Mouse (Mus musculus) megakaryocyte, adult 5-6 weeks (primary cell): Measurements from ENCODE around the gene Lmcd1. TPM values are rescaled to one million over a fixed set of nuclear protein-coding genes. Genes with fewer than 3 reads are reported as not detected.

Source experiments
- ATAC-seq: 2 replicates; pipeline ENCODE4 v1.8.0; 2016; ENCODE audit warnings: mild to moderate bottlenecking, inconsistent platforms; ENCODE audit not compliant: poor library complexity, severe bottlenecking
- total RNA-seq, 2 experiments: library from RNA; stranded (forward) in 1 of 2; stranded (reverse) in 1 of 2; fragments of 153-499, 151-499 nt in 1 of 2; fragments of 221-1000, 200-1000 nt in 1 of 2; gene quantifications; 2 replicates each; pipeline versions ENCODE4 v1.2.3 to v1.2.4; 2015 to 2017

The Lmcd1 gene
- total RNA-seq, 2 experiments from 2014 or later = 0.11 TPM; not detected in 1

DNA sequence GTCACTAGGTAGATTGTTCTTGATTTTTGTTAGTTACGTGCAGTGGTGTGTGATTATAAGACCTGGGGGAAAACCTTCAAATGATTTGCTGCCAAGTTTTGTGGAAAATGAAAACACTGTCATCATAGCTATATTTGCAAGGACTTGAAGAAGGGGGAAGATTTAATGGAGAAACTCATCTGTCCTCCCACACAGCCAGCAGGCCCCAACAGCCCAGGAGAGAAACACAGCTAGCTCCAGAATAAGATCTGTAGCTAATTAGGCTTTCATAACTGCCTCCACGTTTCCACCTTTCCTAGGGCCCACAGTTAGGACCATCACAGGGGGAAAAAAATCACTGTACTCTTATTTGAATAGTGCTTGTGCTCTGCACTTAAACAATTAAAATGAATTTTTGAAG is 10.5 kb downstream of the Lmcd1 start:
- ATAC-seq = no peak

DNA sequence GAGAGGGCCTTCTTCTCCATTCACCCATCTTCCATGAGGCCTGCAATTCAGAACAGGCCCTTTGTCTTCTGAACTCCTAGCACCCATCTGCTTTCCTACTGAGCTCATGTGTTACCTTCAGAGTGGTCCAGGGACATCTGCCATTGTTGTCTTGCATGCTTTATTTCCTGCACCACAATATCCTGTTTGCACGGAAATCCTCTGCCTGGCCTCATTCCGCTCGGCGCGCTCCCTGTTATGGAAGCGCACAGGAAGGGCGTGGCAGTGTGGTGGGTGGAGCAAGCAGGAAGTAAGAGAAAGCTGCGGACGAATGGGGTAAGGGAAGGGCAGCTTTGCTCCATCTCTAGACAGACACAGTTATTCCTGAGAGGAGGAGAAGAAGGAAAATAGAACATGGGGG is 14.1 kb downstream of the Lmcd1 start:
- ATAC-seq = no peak

DNA sequence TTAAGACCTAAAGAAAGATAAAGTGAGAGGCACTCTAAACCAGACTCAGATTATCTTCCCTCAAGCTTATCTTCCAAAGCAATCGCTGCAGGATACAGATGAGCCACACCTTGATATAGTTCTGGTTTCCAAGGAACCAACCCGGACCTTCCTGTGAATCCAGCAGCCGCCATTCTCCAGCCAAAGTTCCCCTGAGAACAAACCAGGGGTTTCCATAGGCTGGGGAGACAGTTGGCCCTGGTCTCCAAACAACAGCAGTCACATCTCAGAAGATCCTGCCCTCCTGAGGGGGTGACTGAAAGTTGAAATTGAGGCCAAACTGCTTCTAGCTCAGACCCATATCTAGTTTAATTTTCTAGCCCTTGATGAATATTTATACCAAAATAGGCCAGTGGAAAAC is 14.7 kb downstream of the Lmcd1 start:
- no peak for ATAC-seq

DNA sequence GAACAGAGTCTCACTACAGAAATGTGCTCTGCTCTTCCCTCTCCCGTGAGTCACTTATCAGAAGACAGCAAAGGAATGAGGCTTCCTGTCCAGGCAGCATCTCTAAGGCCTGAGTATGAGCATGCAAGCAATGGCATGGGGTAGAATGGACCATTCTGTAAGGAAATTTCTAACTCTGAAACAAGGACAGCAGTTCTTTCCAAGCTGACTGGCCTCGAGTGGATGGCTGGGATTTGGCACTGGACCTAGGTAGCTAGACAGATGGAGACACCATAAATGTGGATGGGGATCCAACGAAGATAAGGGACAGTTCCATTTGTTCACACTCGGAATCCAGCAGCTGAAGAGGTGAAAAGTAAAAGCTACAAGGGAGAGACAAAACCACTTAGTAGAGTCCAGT is 17.6 kb downstream of the Lmcd1 start:
- ATAC-seq = no peak

DNA sequence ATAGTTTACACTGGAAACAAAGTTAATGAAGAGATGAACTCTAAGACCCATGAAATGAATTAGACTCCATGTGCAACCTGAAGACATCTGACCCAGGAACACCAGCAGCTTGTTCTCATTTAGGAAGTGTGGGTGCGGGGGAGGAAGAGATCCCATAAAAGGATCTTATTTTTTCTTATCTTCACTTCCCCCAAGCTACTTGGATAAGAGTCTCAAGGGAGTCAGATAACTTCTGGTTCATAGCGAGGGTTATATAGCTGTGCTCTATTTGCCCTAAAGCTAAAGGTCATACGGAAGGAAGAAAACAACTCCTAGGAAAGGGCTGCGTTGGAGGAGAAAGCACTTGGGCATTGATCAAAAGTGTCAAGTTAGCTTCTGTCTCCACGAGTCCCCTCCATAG is 19.8 kb downstream of the Lmcd1 start:
- ATAC-seq = no peak

DNA sequence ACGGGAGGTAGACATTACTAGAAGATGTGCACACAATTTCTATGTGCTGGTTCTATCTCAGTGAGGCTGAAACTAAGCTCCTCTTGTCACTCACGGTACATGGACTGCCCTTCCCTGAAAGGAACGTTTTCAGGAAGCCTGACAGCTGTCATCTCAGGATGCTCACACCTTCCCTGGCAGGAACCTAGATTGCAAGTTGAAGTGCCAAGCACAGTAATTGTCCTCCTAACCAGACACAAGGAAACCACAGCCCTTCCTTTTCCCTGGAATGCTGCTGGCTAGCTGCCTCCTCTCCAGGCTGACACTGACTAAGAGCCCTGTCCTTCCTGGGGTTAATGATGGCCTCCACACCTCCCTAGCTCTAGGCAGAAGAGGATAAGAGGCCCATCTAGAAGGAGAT is 21.7 kb downstream of the Lmcd1 start:
- no peak for ATAC-seq

DNA sequence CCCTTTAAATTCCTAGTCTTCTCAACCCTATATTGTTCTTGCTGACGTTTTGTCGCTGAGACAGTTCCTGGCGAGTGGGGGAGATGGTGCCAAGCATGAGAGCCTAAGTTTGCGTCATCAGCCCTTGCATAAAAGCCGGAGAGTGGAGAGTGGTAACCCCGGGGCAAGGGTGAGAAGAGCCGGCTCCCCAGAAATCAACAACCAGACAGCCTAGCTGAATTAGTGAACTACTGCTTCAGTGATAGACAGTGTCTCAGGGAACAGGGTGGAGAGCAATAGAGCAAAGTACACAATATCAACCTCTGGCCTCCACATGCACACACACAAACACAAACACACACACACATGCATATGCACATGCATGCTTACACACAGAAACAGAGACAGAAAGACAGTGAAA is 26.6 kb downstream of the Lmcd1 start:
- ATAC-seq = no peak

DNA sequence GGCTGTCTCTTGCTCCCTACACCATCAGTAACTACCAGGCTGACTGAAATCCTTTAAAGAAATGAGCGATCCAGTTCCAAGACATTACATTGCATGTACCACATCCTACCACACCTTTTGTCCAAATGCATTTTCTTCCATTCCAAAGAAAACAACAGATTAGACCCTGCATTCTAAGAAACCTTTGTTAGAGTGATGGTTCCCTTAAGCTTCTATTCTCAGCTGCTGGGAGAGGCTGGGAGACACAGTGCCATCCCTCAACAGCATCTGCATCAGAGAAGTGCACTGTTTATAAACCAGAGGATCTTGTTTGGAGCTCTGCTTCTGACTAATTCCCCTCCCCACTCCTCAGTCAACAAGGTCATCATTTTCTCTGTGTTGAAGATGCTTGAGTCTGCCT is 27.1 kb downstream of the Lmcd1 start:
- ATAC-seq = no peak

DNA sequence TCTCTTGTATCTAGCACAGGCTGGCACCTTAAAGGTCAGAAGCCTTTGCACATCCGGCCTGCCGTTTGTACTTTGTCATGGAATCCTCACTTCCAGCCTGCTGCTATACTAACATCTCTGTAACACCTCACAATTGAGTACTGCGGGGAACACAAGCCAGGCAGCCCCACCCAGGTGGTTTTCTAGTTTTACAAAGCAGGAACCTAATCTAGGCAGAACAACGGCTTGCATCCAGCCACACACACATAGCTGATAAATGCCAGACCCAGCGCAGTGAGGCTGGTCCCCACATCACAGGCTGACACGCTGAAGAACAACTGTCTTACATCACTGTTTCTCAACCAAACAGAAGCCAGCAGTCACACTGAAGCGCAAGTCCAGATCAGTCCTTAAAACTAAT is 28.7 kb downstream of the Lmcd1 start:
- ATAC-seq = no peak

DNA sequence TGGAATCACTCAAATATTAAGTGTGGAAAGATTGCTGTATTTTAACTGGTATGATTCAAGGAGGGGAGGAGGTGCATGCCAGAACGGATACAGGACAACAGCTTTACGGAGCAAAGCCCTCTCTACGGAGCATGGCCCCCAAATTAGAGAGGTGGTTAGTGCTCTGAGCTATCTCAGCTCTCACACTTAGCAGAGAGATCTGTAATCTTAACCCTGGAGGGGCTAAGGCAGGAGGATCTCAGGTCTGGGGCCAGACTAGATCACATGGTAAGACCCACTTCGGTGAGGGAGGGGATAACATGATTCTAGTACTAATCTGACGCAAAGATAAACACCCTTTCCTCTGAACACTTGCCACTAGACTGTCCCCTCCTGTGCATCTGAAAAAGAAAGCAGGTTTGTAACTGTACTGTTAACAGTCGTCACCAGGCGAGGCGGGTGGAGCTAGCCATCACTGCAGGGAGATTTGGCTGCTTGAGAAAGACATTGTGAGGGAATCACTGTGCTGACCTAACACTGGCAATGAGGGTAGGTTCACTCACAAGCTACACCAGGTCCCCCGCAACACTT is 29.3 kb downstream of the Lmcd1 start:
- no peak for ATAC-seq

DNA sequence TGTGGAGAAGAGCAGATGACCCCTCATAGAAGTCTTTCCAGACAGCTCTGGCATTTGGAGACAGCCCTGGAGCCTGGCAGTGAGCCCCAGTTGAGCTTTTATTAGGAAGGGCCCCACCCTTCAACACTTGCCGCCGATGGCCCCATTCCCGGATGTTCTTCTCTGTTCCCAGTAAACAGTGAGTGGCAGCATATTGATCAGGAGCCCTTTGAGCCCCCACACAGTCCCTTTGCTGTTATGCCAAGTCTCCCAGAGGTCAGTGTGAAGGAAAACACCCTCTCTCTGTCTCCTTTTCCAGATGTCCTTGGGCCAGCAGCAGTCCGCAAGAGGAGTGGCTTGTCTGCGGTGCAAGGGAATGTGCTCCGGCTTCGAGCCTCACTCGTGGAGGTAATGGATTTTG is 31.2 kb downstream of the Lmcd1 start:
- ATAC-seq = no peak

DNA sequence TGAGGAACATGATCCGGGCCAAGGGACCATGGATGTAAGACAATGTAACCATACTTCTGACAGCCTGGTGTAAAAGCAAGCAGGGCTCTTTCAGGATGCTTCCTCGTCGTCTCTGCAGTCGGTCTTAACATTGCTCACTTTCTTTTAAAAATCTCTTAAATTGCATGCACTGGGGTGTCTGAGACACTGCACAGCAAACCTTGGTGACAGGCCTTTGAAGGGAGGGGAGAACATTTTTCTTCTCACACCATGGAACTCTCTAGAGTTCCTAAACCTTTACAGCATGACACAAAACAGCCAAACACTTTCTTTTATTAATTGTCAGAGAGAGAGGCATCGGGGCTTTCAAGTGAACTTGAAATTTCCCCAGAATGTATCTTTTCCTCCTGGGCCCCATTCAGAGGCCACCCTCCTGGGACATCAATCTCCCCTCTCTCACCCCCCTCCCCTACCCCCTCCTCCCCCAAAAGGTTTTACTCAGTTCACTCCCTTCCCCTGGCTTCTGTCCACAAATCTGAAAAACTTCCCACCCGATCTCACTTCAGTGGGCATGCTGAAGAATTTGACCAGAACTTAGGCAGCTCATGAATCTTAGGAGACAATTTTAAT is 35.9 kb downstream of the Lmcd1 start:
- no peak for ATAC-seq

DNA sequence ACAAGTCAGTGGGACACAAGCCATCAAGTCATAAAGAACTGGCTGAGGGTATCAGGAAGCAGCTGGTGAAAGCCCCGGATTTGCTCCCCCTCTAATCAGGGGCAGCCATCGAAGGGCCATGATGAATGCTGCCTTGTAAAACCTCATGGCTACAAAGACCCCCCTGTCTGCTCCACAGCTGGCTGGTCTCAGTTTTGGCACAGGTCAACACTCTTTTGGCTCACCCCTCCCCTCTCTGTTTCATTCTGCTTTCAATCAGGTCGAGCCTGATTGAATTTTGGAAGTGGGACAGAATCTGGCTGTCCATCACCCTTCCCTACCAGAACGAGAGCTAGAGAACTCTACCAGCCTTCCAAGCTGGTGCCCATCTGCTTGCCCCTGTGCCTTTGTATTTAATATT is 37.8 kb downstream of the Lmcd1 start:
- no peak for ATAC-seq

DNA sequence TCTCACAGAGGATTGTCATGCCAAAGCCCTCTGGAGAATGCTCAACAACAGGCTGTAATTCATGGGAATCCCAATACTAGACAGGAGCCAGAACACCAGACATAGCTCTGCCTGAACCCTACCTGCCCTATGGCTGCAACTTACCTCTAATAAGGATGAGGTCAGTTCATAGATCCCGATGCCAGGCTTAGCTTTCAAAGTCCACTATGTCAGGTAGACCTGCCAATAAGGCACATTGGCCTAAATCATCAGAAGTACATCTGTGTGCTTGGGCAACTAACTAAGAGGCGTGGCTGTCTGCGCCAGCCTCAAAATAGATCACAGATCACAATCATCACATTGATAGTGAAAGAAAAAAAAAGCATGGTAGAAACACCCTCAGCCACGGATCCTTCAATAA is 45.9 kb downstream of the Lmcd1 start:
- no peak for ATAC-seq

DNA sequence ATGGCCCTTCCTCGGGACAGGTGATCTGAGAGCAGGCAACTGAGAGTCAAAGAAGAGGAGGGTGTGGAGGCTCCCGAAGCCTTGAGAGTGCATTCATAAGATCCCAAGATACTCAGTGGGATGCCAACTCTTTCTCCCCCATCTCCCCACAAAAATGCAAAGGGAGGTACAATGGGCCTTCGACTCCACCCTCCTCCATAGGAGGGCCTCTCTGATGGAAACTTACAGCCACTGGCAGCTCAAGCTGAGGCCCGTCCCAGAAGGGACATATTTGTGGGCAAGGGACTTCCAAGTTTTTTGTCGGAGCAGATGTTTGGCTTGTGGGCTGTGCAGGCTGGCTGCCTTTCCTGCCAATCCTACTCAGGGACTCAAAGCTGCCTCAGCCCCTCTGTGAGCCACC is 47.1 kb downstream of the Lmcd1 start:
- no peak for ATAC-seq

DNA sequence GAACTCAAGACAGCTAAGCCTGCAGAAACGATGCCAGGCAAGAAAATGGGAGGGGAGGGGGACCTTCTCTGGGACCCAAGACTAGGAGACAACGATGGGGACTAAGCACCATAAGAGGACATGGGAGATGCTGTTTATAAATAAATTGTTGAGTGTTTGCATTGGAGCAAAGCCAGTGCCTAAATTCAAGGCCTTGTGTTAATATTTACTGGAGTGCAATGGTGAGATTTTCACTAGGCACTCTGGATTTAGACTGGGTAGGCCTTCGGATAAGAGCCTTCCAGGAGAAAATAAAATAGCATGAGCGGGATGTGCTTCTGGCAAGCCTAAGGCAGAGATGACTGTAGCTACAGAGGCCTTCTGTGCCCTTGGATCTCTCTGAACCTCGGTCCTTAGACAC is 49.4 kb downstream of the Lmcd1 start:
- no peak for ATAC-seq

DNA sequence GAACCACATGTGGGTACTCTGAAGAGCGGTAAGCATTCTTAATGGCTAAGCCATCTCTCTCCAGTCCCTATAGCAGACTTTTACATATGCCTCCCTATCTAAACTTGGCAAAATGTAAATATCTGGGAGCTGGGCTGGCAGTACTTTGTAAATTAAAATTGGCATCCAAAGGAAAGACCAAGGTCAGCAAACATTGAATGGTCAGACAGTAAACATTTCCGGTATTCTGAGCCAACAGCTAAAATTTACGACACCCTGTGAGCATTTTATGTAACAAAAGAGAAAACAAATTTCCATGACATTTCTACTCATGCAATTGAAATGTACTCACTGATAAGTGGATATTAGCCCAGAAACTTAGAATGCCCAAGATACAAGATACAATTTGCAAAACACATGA is 51.7 kb downstream of the Lmcd1 start:
- ATAC-seq = no peak

DNA sequence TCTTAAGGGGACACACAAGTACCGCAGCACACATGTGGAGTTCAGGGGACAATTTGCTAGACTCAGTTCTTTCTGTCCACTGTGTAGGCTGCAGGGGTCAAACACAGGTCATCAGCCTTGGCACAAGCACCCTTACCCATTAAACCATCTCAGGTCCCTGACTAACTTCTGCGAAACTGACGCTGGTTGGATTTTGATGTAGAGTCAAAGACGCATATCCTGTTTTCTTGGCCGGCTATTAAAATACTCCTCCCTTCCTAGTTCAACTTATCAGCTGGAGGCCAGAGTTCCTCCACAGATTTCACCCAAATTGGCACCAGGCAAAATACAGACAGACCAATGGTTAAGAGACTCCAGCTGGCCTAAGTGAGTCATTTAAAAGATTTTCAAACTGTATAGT is 54.2 kb downstream of the Lmcd1 start:
- ATAC-seq = no peak

DNA sequence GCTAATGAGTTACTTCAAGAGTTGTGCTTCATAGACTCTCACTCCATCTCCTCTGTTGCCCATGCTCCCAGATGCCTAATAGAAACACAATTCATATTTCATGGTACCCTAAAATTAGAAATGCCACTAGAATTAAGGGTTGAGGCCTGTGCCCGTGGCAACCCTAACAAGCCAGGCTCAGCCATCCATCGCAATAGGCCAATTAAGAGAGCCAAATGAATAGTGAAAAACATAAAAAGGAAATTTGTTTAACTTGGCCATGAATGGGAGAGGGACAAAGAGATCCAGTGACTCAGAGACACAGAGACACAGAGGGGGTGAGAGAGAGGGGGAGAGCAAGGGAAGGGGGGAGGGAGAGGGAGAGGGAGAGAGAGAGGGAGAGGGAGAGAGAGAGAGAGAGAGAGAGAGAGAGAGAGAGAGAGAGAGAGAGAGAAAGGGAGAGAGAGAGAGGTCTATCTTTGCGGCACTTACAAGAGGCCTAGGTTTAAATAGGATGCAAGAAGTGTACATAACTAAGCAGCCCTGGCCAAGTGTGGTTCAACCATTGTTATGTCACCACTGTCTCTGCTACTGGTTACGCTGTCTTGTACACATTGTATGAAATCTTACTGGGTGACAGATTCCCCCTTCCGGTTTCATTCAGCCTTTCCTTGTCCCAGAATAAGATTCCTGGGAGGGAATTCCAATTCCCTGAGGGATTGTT is 57.1 kb downstream of the Lmcd1 start:
- ATAC-seq = no peak

DNA sequence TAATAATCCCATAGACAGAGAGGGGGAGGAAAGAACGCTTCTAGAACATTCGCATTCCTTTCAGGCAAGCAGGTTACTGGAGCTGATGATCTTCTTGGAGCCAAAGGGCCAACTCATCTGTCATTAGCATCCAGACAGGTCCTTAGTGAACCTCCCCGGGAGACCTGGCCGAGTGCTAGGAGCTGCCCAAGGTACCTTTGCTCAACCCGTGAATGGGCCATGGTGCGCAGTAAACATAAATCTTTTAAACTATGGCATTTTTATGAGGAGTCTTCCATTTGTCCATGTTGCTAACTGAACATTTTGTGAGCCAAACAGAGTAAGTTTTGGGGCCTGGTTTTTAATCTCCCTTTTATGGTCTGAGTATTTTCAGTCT is 57.7 kb downstream of the Lmcd1 start:
- ATAC-seq = no peak

DNA sequence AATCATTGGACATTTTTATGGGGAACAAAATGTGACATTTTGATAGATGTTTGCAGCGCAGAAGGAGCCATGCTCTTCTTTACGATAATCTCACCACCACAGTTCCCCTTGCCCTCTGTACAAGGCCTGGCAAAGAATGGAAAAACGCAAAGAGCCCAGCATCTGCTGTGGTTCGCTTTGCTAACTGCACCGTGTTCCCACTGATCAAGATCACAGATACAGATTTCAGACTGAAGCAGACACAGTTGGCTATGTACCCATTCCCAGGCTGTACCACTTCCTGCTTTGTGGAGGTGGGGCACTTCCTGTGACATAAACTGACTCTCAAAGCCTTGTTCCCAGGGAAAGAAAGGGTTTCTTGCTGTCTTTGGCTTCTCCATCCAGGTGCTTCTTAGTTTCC is 60.4 kb downstream of the Lmcd1 start:
- ATAC-seq = no peak

DNA sequence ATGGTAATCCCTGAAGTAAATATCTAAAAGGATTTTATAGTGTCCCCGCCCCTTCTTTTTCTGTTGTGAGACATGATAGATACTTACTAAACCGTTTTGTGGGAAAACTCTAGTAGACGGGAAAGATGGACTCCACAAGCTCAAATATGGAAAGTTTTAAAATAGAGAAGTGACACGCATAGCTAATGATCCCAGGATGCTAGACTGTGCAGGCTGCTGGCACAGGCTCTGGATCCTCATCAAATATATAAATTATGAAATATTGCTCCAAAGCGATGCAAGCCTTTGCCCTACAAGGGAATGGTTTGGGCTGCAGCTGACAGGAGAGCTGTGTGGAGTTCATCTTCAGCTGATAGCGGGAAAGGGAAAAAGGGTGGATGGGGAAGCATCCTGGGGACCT is 64.1 kb downstream of the Lmcd1 start:
- no peak for ATAC-seq

DNA sequence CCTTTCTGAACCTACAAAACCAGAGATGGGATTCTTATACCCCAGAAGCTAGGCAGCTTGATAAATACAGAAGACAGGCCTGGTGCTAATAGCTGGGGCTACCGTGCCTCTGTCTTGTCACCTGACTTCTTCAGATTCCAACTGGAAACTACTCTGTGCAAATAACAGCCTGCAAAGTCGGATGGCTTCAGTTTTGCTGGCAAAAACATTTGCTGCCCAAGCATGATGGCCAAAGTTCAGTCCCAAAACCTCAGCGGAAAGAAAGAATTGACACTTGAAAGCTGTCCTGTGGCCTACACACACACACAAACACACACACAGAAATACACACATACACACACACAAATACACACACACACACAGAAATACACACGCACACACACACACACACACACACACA is 65.5 kb downstream of the Lmcd1 start:
- ATAC-seq = no peak
